Mouse (Mus musculus): ENCODE results near the gene Cryzl1.
"Not testable (repeated sequence)": the region's sequence is repeated elsewhere in the genome, so short reads cannot be mapped to it uniquely, and the experiment has no call there.

Cryzl1 gene

DNA sequence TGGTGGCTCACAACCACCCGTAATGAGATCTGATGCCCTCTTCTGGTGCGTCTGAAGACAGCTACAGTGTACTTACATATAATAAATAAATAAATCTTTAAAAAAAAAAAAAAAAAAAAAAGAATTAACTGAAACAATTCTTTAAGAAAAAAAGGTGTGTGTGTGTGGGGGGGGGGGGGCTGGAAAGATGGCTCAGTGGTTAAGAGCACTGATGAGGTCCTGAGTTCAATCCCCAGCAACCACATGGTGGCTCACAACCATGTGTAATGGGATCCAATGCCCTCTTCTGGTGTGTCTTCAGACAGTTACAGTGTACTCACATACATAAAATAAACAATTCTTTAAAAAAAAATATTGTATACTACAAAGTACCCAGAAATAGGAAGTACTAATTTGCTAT lies 83.4 kb downstream of the Cryzl1 start:
- DNase-seq (ENCODE audit: low read depth, low spot score), result not testable (repeated sequence)

DNA sequence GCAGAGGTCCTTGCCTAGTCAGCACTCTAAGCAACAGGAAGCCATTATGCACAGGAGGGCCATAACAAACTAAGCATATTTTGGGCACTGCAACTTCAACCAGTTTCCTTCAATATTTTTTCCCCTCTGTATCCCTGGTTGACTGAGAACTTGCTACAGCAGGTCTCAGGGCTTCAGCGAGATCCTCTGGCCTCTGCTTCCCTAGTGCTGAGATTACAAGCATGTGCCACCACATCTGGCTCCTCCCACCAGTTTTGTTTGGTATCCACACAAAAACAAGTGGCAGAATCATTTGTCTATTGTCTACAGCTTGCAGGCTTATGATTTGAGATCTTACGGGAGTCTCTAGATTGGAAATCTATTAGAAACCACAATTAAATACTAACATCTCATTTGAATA lies 83.9 kb downstream of the Cryzl1 start:
- no peak for DNase-seq (ENCODE audit: low read depth, low spot score)

DNA sequence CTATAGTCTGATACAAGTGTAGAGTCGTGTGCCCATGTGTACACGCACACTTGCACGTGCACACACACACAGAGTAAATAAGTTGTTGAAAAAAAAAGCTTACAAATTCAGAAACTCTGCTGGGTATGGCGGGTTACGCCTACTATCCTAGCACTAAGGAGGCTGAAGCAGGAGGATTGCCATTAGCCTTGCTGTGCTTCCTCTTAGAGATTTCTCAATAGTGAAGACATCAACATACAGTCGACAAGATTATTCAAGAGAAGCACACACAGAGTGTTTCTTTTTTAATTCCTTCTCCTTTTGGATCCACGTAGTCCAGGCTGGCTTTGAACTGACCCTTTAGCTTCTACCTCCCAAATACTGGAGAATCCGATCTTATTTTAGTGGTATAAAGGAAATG lies 88.6 kb downstream of the Cryzl1 start:
- DNase-seq (ENCODE audit: low read depth, low spot score), result no peak

DNA sequence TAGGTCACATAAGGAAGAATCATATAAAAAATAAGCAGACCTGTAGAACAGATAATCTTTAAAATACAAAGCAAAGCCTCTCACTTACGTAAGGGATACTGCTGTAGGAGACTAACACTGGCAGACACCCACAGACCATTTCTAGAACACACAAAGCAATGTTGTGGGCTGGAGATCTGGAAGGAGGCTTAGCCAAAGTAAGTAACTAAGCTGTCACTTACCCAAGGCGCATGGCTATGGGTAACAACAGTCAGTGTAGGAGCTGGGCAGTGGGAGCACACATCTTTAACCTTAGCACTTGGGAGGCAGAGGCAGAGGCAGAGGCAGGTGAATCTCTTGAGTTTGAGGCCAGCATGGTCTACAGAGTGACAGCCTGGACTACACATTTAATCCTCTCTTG lies 89.1 kb downstream of the Cryzl1 start:
- no peak for DNase-seq (ENCODE audit: low read depth, low spot score)

All from forelimb bud, embryonic 11.5 days (tissue).